Mouse (Mus musculus): ENCODE results near the gene Hjurp. TPM values are rescaled to one million over a fixed set of nuclear protein-coding genes. Genes with fewer than 3 reads are reported as not detected.

Hjurp gene
- polyA plus RNA-seq, 1 experiment from 2014 or later = 85.4 TPM

DNA sequence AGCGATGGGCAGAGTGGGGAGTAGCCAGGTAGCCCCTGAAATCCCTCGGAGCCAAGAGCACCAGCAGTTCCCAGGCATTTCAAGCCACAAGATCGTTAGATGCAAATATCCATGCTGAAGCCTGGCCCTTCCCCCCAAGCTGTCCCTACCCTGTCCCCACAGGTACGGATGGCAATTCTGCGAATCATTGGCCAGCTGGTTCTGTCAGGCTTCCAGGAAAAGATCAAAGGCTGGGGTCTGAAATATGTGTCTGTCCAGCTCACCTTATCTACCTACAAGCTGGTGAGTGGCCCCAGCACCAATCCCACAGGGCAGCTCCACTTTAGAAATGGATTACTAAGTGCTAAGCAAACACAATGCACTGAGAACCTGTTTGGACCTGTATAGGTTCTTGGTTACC is 40.1 kb downstream of the Hjurp start:
- WGBS = 84% methylated on average over 5 of the region's 5 CpGs
- H3K4me2 ChIP-seq = no peak overlapping the region

DNA sequence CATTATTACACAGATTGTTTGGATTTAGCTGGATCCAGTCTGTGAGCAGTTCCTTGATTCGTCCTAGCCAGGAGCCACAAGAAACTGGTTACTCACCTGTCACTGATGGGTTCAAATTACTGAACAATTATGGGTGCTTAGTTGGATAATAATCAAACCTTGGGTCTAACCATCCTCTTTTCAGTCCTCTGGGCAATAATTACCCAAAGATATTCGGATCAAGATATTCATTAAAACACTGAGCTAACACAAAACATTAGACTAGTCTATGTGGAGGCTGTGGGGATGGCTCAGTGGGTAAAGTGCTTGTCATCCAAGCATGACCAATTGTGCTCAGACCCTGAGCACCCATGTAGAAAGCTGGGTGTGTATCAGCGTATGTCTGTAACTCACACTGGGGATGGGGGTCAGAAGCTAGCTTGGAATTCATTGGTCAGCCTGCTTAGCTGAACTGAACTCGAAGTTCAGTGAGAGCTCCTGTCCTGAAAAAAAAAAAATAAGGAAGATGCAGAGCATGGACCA is 41.5 kb downstream of the Hjurp start:
- no peaks in the 10 kb centered on the region for H3K36me3 ChIP-seq (replicated peaks)
- H3K27me3 ChIP-seq (replicated peaks) = no peaks in the 10 kb centered on the region
- no peak overlapping the region for H3K4me3 ChIP-seq
- 62% methylated on average over 4 of the region's 4 CpGs for WGBS
- no peak for ATAC-seq (replicated peaks)
- H3K9ac ChIP-seq = no peak overlapping the region
- no peaks in the 10 kb centered on the region for H3K4me1 ChIP-seq
- peaks cover 94% of the 10 kb centered on the region for H3K9me3 ChIP-seq
- H3K4me2 ChIP-seq = no peak overlapping the region
- H3K27ac ChIP-seq = no peak overlapping the region

More for the DNA sequence above, 40.1 kb downstream of the Hjurp start:
- Histone ChIP-seq H3K27ac (no peak overlapping the region), H3K27me3 (replicated peaks) (no peaks in the 10 kb centered on the region), H3K4me1 (no peaks in the 10 kb centered on the region), H3K9ac (no peak overlapping the region), H3K36me3 (replicated peaks) (no peaks in the 10 kb centered on the region), H3K9me3 (peaks cover 93% of the 10 kb centered on the region), H3K4me3 (no peak overlapping the region)
- ATAC-seq (replicated peaks) = no peak

DNA sequence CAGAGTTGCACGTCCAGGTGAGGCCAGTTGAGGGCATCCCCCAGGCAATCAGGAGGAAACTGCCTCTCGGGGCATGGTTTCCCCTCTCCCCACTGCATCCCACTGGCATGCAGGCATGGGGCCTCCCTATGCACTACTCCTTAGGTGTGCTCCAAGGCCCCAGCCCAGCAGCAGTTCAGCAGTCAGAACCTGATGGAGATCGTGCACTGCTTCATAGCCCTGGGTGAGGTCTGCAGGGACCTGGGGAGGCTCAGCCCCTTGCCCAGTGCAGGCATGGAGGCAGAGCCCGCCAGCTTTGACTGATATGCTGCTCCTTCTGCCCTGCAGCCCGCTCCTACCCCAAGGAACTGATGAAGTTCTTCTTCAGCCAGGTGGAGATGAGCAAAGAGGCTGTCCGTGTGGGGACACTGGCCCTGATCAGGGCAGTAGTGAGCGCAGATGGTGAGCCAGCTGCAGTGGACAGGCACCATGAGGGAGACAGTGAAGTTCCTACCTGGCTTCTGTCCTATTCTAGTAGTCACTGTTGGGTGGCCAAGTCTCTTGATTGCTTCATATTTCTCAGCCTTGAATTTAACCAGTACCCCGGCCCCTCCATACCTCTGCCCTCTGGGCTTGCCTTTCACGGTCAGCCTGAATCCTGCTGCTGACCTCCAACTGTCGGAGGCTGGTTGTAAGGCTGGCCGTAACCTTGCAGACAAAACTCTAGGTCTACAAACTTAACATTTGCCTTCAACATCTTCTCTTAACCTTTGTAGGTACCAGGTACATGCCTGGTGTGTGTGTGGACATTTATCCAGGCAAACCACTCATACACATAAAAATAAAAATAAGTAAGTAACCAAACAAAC is 42.2 kb downstream of the Hjurp start:
- Histone ChIP-seq H3K4me2 (no peak overlapping the region), H3K9me3 (peaks cover 93% of the 10 kb centered on the region), H3K27me3 (replicated peaks) (no peaks in the 10 kb centered on the region), H3K4me1 (no peaks in the 10 kb centered on the region), H3K9ac (no peak overlapping the region), H3K36me3 (replicated peaks) (no peaks in the 10 kb centered on the region), H3K4me3 (no peak overlapping the region), H3K27ac (no peak overlapping the region)
- WGBS = 65% methylated on average over 11 of the region's 11 CpGs
- 0 out of 2 replicates have a peak, but pooled peaks have one; percentile 10 for ATAC-seq (replicated peaks)

DNA sequence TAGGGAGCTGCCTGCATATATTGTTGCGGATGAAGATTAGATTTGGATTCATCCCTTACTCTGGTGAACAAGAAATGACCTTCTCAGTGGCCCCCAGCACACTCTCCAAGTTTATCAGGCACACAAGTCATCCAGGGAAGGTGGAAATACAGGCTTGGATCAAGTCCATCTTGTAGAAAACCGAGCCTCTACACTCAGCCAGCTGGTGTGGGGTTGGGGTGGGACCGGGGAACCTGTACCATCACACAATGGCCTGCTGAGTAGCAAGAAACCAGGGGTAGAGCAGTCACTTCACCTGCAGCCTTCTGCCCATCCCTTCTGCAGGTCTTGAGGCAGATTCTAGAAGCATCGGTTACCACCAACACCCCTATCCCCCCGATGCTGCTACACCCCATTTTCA is 42.8 kb downstream of the Hjurp start:
- H3K27ac ChIP-seq = no peak overlapping the region
- H3K4me2 ChIP-seq = no peak overlapping the region
- H3K9me3 ChIP-seq = peaks cover 93% of the 10 kb centered on the region
- H3K4me3 ChIP-seq = no peak overlapping the region
- H3K36me3 ChIP-seq (replicated peaks) = no peaks in the 10 kb centered on the region
- H3K9ac ChIP-seq = no peak overlapping the region
- no peak for ATAC-seq (replicated peaks)
- H3K27me3 ChIP-seq (replicated peaks) = no peaks in the 10 kb centered on the region
- WGBS = 45% methylated on average over 5 of the region's 5 CpGs
- no peaks in the 10 kb centered on the region for H3K4me1 ChIP-seq

DNA sequence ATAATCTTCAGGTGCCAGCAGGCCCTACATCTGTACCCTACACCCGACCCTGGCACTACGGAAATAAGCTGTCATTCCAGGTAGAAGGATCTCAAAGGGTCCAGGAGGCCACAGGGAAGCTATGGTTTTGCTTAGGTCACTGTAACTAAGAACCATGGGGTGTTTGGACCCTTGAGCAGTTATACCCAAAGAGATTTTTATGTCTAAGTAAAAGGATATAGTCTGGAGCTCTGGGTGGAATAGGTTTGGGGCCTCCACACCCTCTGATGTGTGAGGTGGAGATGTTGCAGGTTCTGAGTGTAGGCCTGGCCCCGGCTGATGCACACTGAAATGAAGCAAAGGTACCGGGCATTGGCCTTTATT is 43.2 kb downstream of the Hjurp start:
- Histone ChIP-seq H3K9ac (no peak overlapping the region), H3K27ac (no peak overlapping the region), H3K4me2 (no peak overlapping the region), H3K36me3 (replicated peaks) (no peaks in the 10 kb centered on the region), H3K4me3 (no peak overlapping the region), H3K9me3 (peaks cover 93% of the 10 kb centered on the region), H3K27me3 (replicated peaks) (no peaks in the 10 kb centered on the region), H3K4me1 (no peaks in the 10 kb centered on the region)
- no peak for ATAC-seq (replicated peaks)
- WGBS = 66% methylated on average over 4 of the region's 4 CpGs

DNA sequence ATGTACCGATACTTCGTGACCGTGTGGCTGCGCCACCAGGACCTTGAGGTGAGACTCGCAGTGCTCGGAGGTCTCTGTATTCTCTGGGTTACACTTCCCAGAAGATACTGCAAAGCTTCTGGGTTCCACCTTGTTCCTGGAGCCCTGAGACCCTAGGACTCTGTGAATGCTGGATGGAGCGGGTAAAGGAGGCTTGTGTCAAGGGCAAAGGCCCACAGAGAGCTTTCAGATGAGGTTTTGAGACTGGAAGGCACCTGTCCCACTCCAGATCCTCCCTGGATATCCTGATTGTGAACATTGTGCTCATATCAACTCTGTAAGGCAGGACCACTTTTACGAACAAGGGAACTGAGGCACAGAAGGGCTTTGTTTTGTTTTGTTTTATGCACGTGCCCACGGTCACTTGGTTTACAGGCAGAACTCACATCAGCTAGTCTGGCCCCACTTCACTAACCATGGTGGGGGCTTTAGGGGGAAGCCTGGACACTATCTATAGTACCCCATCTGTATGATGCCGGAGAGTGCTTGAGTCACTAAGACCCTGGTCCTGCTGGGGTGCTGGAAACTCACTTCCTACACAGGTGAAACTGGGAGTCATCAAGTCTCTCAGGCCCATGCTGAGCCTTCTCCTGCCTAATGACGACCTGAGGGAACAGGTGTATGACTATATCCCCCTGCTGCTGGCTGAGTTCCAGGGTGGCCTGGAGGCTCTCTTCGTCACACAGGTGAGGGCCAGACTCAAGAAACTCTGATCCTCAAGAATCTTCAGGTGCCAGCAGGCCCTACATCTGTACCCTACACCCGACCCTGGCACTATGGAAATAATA is 43.8 kb downstream of the Hjurp start:
- Histone ChIP-seq H3K9me3 (peaks cover 93% of the 10 kb centered on the region), H3K4me2 (no peak overlapping the region), H3K9ac (no peak overlapping the region), H3K4me1 (no peaks in the 10 kb centered on the region), H3K27ac (no peak overlapping the region), H3K36me3 (replicated peaks) (no peaks in the 10 kb centered on the region), H3K27me3 (replicated peaks) (no peaks in the 10 kb centered on the region), H3K4me3 (no peak overlapping the region)
- no peak for ATAC-seq (replicated peaks)
- 68% methylated on average over 14 of the region's 14 CpGs for WGBS

DNA sequence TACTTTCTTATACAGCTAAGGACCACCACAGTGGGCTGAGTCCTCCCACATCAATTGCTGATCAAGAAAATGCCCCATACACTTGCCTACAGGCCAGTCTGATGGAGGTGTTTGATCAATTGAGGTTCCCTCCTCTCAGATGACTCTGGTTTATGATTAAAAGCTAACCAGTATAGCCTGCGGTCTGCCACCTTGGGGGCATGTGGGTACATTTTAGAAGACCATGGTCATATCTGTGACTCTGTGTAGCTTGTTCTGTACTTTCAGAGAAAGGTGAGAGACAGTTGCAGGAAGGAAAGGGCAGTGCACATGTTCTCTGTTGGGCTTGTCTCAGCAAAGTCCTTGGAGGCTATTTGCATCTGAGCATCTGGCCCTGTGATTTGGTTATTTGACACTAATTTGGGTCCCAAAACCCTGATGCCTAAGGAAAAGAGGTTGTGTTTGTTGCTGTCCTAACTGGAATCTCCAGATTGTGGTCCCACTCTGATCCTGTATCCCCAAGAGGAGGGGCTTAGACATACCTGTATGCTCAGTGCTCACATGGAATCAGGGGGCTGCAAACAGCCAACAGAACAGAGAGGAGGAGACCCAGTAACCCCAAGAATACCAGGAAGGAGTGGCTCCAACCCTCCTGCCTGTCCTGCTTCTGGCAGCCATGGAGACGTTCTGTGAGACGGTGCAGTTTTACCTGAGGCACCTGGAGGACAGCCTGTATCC is 44.6 kb downstream of the Hjurp start:
- peaks cover 93% of the 10 kb centered on the region for H3K9me3 ChIP-seq
- 61% methylated on average over 3 of the region's 3 CpGs for WGBS
- H3K9ac ChIP-seq = no peak overlapping the region
- H3K4me2 ChIP-seq = no peak overlapping the region
- no peaks in the 10 kb centered on the region for H3K27me3 ChIP-seq (replicated peaks)
- H3K36me3 ChIP-seq (replicated peaks) = no peaks in the 10 kb centered on the region
- no peaks in the 10 kb centered on the region for H3K4me1 ChIP-seq
- no peak overlapping the region for H3K27ac ChIP-seq
- ATAC-seq (replicated peaks) = no peak
- H3K4me3 ChIP-seq = no peak overlapping the region

DNA sequence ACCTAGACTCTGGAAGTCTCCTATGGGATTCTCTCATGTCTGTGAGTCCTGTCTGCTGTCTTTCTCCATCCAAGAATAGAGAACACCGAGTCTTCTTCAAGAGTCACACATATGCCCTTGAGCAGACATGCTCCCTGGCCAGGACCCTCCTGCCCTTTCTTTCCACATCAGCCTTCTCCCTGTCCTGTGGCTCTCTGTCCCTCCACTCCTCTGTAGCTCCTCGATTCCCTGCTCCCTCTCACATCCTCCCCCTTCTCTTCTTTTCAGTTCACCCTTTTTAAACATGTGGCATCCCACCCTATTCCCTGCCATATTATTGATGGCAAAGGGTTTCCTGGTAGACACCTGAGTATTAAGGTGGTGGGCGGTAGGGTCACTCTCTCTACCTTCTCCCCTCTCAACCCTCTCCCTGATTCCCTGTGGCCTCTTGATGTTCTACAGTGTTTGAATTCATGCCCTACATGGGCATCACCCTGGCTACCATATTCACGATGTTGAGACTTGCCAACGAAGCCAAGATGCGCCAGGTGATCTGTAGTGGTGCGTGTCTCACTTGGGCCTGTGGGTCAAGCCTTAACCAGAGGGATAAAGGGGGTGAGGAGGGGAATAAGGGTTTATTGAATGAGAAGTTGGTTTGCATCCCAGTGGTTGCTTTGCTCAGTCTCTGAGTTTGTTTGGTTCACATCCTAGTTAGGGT is 45.5 kb downstream of the Hjurp start:
- Histone ChIP-seq H3K4me2 (no peak overlapping the region), H3K4me3 (no peak overlapping the region), H3K4me1 (no peaks in the 10 kb centered on the region), H3K36me3 (replicated peaks) (no peaks in the 10 kb centered on the region), H3K9ac (no peak overlapping the region), H3K9me3 (peaks cover 94% of the 10 kb centered on the region), H3K27me3 (replicated peaks) (no peaks in the 10 kb centered on the region), H3K27ac (no peak overlapping the region)
- ATAC-seq (replicated peaks) = no peak
- WGBS = 68% methylated on average over 7 of the region's 7 CpGs

DNA sequence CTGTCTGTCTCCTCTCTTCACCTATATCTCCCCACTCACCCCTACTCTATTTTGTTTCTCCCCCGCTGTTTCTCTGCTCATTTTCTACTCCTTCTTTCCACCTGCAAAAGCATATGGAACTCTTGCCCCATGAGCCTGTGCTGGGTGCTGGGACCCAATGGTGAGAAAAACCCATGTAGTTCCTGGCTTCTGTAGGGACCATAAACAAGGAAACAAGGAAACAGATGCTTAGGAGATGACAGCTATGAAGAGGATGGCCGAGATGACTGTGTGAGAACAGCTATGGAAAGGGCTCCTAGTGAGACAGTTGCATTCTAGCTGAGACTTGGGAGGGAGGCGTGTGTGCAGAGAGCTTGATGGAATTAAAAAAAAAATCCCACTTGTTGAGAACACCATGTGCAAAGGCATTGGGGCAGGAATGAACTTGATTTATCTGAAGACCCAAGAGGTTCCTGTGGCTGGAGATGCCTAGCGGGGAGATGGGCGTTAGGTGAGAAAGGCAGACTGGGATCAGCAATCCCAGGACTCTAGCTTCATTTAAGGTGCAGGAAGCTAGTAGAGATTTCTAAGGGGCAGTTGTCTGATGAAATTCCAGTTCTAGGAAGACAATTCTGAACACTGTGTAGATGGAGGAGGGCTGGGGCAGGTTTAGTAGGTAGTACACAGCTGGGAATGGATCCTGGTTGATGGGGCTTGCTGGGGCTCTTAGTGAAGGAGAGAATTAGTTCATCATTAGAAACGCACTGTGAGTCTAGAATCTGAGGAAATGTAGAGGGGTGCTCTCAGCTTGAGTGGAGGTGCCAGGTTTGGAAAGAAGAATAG is 46.2 kb downstream of the Hjurp start:
- no peak overlapping the region for H3K9ac ChIP-seq
- no peaks in the 10 kb centered on the region for H3K27me3 ChIP-seq (replicated peaks)
- ATAC-seq (replicated peaks) = no peak
- WGBS = 75% methylated on average over 6 of the region's 6 CpGs
- H3K27ac ChIP-seq = no peak overlapping the region
- no peaks in the 10 kb centered on the region for H3K4me1 ChIP-seq
- H3K4me2 ChIP-seq = no peak overlapping the region
- no peak overlapping the region for H3K4me3 ChIP-seq
- H3K9me3 ChIP-seq = peaks cover 97% of the 10 kb centered on the region
- no peaks in the 10 kb centered on the region for H3K36me3 ChIP-seq (replicated peaks)

DNA sequence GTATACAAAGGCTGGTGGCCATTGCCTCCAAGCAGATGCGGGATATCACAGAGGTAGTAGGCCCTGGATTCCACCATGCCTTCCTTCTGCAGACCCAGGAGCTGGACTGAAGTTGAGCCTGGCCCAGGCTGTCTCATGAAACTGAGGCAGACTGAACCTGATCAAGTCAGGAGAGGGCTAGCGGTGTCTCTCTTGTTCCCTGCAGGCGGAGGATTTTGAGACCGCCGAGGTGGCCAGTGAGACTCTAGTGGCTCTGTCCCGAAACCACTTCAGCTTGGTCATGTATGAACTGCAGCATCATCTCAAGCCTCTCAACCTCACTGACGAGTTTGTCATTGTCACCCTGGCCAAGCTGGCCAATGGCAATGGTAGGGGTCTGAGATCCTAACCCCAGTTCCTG is 47.0 kb downstream of the Hjurp start:
- 74% methylated on average over 7 of the region's 7 CpGs for WGBS
- Histone ChIP-seq H3K4me1 (no peaks in the 10 kb centered on the region), H3K27ac (no peak overlapping the region), H3K36me3 (replicated peaks) (no peaks in the 10 kb centered on the region), H3K27me3 (replicated peaks) (no peaks in the 10 kb centered on the region), H3K4me2 (no peak overlapping the region), H3K4me3 (no peak overlapping the region), H3K9me3 (peaks cover 98% of the 10 kb centered on the region), H3K9ac (no peak overlapping the region)
- ATAC-seq (replicated peaks) = no peak

DNA sequence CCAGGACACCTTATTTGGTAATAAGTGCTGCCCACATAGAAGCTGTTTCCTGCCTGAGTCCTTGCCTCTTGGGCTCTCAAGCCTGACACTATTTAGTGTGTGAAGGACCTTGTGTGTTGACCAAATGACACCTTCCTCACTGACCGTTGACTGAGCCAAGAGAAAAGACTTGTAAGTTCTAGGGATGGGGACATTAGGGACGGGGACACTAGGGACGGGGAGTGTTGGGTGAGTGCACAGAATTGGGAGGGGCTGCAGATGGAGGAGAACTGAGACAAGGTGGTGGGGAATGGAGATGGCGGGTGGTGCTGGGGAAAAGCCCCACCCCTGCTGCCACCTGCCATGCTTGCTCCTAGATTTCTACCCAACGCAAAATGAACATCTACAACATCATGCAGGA is 47.4 kb downstream of the Hjurp start:
- 84% methylated on average over 5 of the region's 5 CpGs for WGBS

More for the DNA sequence above, 47.4 kb downstream of the Hjurp start:
- Histone ChIP-seq H3K4me2 (no peak overlapping the region), H3K27me3 (replicated peaks) (no peaks in the 10 kb centered on the region), H3K4me3 (no peak overlapping the region), H3K27ac (no peak overlapping the region), H3K9me3 (peaks cover 95% of the 10 kb centered on the region), H3K36me3 (replicated peaks) (no peaks in the 10 kb centered on the region), H3K9ac (no peak overlapping the region), H3K4me1 (no peaks in the 10 kb centered on the region)
- ATAC-seq (replicated peaks) = 0 out of 2 replicates have a peak, but pooled peaks have one; percentile 12
